Mouse (Mus musculus) embryo, embryonic 10.5 days (tissue): Measurements from ENCODE around the gene Cep78.

Experiments
- DNase-seq: peaks from one replicate; pipeline ENCODE4 v3.0.0-alpha.2; 2015; ENCODE audit warnings: low spot score

Cep78 gene

DNA sequence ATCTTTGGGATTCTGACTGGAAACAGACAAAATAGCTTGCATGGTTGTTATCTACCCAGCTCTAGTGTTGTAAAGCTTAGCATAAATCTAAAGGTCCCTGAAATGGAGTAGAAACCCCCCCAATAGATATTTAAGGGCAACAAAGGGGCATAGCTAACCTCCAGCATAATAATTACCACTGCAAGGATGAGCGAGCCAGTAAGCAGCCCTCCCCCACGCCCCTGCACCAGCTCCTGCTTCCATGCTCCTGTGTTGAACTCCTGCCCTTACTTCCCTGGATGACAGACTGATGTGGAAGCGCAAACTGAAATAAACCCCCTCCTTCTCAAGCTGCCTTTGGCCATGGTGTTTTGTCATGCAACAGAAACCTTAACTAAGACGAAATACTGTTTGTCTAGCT is 11.4 kb downstream of the Cep78 start:
- DNase-seq: no peak

DNA sequence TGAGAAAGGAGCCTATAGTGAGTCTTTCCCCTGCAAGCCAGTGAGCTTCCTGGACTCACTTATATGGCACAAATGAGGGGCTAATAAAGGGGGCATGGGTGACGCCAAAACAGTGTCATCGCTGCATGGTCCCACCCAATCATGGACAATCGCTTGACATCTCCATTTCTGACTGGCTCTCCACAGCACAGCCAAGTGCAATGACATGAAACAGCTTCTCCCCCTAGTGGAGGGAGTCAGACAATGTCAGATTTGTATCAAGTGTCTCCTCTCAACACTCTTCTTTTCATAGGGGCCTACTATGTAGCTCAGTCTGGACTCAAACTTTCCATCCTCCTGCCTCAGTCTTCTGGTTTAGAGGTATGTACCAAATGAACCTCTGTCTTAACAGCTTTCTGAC is 19.7 kb downstream of the Cep78 start:
- DNase-seq: peak; percentile 75

DNA sequence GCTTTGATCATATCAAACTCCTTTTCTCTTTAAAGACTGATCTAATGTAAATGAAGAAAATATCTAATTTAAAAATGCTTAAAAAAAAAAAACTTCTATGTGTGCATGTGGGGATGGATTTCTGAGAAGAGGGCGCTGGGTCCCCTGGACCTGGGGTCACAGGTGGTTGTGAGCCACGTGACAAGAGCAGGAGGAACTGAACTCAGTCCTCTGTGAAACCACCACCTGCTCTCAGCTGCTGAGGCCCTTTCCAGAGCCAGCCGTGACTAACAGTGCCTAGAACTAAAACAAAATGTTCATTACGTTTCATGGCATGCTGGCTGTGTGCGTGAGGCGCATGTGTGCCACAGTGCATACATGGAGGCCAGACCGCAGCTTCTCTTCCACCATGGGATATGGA is 20.3 kb downstream of the Cep78 start:
- no peak for DNase-seq

DNA sequence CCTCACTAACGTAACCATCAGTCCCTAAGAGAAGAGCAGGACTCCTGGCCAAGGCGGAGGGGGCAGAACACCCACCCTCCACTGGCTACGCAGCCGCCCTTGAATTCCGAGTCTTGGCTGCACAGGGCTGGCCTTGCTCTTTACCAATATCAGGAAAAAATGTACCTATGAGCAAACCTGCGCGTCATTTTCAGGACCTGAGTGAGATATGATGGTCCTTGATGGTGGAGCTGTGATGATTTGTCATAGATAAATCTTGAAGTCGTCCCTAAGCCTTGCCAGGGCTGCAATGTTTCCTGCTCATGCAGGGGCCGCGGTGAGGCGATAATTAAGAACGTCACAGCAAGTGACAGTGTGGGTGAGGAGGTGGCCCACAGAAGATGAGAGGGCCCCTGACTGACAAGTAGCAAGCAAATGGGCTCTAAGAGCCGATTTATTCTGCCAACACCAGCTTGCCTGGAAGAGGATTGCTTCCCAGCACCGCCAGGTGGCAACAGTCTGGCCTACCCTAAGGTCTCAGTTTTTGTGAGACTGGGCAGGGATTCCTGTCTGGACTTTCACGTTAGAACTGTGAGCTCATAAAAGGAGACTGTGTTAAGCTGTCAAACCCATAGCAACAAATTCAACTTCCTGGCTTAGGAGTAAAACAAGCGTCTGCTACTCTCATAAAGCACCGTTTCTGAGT is 21.6 kb downstream of the Cep78 start:
- no peak for DNase-seq

DNA sequence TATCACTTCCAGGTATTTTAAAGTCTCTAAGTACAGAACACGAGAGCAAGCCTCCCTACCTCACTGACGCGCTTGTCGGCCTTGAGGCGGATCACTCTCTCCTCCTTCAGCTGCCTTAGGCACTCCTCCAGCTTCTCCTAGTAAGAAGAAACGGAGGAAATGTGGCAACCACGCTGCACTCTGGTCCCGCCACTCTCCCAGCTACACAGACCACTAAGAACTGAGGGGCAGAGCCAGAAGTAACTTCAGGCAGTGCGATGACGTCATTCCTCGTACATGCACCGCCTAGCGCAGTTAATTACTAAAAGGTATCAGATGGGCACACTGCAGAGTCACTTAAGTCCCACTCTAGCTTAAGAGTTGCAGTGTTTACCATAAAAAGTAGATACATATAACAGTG is 22.5 kb downstream of the Cep78 start:
- no peak for DNase-seq

DNA sequence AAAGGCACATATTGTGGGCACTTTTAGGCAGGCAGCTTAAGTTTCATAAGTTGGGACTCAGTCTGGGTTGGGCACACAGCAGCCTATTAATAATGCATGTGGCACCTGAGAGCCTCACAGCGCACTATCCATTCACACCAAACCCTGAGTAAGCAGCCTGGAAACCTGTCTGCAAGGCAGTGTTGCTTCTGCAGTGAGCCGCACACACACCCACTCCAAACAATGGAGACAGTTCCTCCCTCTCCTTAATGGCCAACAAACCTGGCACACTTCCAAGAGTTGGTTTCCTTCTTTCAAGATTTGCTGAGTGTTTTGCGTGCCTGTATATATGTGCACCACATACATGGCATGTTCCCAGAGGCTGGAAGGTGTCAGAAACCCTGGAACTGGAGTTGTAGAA is 34.6 kb downstream of the Cep78 start:
- DNase-seq: no peak

DNA sequence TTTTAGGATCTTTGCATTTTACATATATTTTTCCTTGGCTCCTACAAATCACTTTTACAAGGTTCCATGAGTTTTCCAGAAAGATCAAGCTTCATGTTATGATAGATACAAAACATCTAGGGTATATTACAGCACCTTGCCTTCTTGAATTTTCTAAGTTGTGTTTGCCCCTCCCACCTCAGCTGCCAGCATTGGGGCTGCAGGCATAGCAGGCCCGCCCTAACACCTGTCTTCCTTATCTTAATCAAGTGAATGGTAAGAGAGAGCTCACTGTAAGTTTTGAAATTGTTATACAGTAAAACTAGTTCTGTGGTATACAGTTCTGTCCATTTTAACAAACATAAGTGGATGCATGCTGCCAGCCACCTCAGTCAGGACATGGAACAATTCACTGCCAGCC is 35.9 kb downstream of the Cep78 start:
- no peak for DNase-seq

DNA sequence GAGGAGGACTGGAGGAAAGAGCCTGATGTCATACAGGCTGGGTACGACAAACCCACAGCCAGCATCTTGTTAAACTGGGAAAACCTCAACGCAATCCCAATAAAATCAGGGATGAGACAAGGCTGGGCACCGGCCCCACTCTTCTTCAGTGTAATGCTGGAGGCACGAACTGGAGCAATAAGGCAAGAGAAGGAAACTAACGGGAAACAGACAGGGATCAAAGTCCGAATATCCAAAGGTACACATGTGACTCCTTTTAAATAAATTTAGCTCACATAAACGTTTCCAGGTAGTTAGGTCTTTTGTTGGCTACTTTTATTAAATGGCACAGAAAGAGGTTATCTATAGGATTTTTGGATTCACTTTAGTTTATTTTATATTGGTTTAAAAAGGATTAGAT is 36.4 kb downstream of the Cep78 start:
- DNase-seq: no peak

DNA sequence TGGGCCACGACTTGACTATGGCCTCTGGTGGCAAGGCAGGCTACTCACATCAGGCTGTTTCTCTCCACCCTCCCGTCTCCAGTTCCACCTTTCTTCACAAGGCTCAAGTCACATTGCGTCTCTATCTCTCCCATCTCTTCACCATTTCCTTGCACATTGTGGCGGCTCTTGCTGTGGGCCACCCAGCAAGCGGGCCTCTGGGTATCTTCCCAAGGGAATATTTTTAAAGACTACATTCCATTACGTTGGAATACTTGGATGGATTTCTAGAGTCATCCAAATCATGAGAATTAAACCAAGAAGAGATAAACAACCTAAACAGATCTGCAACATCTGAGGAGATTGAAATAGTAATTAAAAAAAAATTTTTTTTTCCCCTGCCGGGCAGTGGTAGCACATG is 37.6 kb downstream of the Cep78 start, which contains the start of gene Psat1:
Psat1 (minus strand) TSS at position 101 of the 400 bp plus-strand sequence.
- no peak for DNase-seq

DNA sequence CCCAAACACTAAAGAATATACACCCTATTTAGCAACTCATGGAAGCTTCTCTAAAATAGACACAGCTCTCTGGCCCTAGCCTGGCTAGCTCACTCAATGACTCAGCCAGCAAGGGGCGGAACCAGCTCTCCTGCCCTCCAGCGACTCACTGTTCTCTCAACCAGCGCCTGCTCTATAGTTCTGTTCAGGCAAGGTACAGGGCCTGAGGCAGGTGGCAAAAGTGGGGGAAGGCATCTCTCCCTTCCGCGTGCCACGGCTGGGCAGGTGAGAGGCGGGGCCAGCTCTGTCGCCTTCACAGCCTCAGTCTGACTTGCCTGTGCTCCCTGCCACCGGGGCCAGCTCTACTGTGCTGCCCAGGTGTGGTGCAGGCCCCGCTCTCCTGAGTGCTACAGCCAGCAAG is 38.1 kb downstream of the Cep78 start:
- DNase-seq: no peak

DNA sequence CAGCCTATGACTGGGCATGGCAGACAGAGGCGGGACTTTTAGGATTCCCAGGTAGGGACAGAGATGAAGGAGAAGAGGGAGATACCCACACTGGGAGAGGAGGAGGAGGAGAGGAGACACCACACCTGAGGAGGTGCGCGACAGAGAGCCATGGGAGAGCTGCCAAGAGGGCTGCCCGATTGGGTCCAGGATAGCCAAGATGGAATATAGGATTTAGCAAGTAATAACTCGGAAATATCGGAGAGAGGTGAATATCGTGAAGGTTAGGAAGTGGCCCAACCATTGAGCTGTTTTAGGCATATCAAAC is 41.7 kb downstream of the Cep78 start:
- DNase-seq: no peak

DNA sequence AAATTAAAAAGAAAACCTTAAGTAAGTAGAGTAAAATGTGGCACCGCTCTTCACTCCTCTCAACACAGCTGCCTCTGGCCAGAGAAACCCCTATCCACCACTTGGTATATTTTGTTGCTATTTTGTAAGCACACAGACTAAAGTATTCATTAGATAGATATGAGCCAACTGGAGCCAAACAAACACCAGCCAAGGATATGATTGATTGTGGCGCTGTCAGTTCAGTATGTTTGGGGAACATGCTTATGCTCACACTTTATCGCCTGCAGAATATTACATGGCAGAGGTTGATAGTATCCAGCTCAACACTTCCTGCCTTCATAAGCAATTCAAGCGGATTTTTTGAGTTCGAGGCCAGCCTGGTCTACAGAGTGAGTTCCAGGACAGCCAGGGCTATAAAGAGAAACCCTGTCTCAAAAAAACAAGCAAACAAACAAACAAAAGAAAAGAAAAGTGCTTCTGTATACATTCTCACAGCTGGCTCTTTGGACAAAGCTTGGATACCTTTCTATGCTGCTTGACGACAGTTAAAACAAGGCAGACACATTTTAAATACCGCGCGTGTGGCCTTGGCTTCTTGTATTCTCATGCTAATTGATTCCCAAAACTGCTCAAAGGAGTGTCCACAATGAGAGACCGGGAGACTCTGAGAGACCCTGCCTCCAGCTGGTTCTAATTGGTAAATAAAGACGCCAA is 42.2 kb downstream of the Cep78 start:
- DNase-seq: peak; percentile 26

DNA sequence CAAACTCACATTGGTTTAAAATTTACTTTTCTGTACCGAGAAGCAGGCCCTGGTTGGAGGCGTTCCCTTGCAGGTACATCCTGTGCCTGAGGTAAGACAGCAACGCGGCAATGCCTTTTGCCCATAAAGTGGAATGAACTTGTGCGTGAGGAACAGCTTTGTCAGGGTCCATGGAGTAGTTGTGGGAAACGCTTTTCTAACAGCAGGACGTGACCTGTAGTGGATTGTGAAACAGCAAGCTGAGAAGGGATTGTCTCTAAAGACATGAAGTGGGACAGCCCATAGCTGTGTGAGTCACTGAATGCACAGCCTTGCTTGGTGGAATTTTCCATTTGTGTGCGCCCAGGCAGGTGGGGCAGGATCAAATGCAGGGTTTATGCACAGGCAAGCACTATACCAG is 43.4 kb downstream of the Cep78 start:
- DNase-seq: no peak

DNA sequence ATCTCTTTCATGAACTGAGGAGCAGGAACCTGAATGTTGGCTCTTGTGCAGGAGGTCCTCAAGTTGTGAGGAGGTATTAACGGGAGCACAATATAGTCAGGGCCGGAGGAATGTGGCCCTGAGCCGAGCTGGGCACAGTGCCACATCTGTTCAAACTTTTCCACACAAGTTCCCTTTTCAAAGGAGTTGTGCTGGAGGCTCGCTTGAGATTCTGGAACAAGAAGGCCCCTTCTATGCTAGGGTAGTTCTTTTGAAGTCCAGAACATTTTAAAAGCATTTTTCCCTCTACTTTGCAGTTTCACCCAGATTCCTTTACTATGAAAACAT is 59.1 kb downstream of the Cep78 start:
- DNase-seq: peak; percentile 32

DNA sequence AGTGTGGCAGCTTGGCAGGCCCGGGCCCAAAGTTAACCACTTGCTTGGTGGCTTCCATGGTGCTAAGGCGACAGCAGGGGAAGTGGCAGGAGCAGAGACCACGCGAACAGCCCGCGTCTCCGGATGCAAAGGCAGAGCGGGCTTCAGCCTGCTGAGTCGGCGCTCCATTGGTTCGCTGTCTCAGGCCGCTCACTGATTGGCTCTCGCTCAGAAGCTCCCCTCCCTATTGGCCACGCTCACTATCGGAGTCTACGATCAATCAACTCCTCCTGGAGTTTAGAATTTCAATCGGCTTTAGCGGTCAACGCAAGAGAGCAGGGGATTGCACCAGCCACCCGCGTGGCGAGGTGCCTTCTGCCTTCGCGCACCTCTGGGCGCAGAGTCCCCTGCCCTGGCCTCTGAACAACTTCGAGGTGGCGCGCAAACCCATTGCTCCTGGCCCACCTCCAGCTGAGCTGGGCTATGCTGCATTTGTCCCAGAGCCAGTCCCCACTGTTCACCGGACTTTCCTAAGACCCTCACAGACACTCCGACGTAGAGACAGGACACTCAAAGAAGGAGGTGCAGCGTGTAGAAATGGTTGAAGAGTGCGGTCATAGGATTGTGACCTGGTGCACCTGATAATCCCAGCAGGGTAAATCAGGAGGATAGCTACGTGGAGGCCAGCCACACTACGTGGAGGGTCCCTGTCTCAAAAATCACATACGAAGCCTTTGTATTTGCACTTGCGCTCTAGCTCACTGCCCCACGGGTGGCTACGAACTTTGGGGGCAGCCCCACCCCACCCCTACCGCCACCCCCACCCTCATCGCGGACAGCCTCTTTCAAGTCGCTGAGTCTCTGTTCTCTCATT is 59.7 kb downstream of the Cep78 start:
- peak; percentile 96 for DNase-seq

DNA sequence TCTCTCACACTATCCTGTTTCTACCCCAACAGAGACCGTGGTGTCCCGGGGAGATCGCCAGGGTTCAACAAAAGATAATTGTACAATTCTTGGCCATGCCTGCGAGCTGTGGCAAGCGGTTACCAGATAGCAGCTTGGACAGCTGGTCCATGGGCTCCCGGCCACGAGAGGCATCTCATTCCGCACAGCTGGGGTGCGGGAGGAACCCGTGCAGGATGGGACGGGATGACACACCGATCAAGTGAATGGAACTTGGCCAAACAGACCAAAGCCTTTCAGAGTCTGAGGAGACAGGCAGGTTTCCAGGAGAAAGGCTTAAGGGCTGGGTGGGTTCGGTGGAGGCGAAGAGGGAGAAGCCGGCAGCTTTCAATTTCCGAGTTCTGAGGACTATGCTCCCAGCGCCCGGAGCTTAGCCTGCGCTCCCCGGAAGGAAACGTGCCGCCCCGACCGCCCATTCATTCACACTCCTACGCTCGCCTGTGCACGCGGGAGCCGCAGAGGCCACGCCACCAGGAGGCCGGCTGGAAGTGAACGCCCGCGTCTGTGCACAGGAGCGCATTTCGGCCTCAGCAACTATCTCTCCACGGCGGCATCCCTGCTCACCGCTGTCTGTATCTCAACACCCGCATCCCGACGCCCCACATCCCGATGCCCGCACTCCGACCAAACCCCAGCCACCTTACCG is 60.5 kb downstream of the Cep78 start:
- peak; percentile 68 for DNase-seq

DNA sequence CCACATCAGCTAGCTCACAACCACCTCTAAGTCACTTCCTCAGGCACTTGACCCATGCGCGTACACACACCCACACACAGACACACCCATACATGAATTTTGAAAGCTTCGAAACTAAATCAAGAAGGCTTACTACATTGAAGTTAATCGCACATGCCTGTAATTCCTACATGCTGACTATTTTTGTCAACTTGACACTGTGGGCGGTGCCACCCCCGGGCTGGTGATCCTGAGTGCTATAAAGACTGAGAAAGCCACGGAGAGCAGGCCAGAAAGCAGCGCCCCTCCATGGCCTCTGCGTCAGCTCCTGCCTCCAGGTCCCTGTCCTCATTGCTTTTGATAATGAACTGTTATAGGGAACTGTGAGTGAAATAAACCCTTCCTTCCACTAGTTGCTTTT is 61.4 kb downstream of the Cep78 start:
- peak; percentile 41 for DNase-seq

DNA sequence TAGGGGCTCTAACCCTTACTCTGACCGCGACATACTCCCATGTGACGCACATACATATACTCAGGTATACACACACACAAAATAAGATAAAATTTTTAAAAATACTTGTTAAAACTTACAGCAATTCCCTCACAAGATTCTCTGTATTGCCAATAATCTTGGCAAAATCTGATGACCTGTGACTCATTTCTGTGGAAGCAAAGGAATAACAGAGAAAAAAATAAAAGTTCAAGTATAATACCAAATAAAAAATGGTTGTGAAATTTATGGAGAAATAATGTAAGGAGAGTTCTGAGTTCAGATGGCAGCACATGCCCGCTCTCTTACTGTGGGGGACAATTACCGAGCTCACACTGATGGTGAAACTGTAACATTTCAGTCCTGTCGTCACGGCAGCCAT is 65.5 kb downstream of the Cep78 start:
- DNase-seq: no peak

DNA sequence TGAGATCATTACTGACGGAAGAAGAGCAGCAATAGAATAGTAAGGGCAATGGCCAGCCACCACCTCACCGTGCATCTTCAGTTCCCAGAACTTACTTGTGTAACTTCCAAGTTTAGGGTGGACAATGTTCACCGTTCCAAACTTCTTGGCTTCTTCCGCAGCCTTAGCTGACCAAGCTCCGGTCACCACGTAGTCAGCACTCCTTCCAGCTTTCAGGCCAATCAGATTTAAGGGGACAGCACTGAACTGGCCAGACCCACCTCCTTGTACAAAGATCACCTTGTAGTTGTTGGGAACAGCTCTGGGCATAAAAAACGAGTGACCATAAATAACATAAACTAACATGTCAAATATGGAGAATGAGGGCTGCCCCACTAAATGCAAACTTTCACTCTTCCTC is 66.7 kb downstream of the Cep78 start:
- no peak for DNase-seq

DNA sequence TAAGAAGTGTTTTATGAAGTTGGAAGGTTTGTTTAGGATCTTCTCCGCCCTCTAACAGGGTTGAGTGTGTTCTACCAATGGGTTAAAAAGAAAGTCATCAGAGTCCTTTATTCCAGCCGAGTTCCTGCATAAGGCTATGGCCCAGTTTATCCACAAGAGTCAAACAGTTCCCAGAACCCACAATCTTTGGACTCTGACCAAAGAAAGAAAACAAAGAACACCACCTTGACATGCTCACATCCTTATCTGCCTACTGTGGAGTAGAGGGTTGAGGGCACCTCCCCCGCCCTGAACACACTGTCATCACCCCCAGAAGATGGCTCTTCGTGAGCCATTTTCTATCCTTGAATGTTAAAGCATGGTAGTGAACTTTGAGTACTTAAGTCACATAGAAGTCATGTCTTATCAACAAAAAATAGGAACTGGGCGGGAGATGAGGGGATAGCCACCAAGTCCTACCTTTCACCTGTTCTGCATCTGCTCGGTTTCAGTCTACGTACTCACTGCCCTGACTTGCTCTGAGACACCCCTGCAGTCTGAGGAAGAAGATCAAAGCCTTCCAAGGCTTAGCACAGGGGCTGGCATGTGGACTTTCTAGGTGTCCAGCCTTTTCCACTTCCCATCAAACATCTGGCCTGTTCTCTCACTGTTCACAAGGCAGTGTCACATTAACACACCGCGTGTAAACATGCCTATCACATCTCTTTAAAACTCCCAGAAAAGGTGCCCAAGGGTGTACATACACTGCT is 71.4 kb downstream of the Cep78 start:
- DNase-seq: no peak

DNA sequence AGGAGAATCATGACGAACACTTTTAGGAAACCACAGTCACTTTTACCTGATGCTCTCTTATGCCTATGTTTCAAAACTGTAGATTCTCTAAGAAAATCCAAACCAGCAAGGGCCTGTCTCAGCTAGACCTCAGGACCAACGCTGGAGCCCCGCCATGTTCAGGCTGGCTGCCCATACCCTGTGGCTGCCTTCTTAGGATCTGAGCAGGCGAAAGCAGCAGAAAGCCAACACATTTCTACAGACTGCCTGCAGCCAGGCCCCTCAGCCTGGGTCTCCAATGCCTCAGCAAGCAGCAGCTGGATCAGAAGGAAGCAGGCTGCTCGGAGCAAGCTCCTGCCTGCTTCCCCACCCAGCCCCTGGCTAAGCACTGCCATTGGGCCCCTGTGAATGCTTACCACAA is 73.3 kb downstream of the Cep78 start:
- no peak for DNase-seq

DNA sequence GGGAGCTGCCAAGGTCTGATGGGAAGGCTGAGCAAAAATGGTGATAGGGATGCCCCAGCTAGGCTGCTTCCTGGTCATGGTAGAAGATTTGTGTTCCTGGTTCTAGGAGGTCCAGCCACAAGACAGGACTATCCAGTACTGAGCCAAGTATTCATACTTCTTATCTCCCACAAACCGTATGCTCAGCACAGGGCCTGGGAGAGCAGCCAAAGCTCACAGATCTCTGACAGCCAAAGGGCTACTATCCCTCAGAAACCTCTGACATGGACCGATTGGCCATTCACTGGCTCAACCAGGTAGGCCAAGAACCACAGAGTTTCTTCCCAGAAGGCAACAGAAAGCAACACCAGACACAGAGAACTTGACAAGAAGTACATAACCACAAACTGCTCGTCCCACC is 73.8 kb downstream of the Cep78 start:
- no peak for DNase-seq
